Mouse (Mus musculus) cerebellum, adult 9-11 months (tissue): ENCODE data around the gene Pla2g4c.

Source experiments
- DNase-seq: peaks from one replicate; pipeline ENCODE4 v3.0.0; 2022

Gene Pla2g4c

DNA sequence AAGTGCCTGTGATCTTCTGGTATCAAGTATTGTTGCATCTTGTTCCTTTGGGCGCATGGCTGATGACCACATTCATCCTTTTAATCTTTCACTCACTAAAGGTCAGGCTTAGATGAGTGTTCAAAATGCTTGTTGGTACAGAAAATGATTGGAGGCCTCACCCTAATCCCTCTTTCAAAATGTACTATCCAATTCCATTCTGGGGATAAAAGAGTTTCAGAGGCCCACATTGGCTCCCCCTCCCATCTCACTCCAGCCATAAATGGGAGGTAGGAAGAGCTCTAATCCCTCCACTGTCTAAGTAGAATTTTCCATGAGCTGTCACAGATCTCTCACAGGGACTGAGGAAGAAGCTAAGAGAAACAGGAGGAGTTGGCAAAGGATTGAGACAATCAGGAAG, 73.4 kb downstream of the Pla2g4c start, which contains the start of gene Cabp5:
TSS of gene Cabp5 (plus strand) at position 301 of the 400 bp plus-strand sequence.
- DNase-seq = no peak
